Mouse (Mus musculus): ENCODE measurements at regions not wholly inside any gene's neighbourhood (a gene's known extent, or its start where the extent isn't known, plus 50 kb on each side); places are given as distances from the start of the nearest gene placed in this dataset.

DNA sequence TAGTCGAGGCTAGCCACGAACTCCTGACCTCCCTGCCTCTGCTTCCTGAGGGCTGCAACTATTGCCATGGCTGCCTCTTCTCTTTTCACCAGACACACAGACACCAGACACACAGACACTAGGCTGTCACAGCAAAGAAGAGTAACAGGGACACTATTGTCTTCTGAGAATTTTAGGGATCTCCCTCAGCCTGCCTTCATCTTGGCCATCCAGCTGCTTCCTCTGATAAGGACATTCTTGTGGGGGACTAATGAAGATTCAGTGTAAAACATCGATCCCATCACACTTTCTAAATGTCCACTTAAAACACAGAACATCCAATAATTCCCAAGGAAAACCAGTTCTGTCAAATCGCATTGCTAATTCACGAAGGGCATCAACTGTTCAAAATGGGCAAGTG lies 98.2 kb downstream of the Cd24a start:
- H3K4me1 ChIP-seq (replicated peaks), result no peaks in the 10 kb centered on the region
- 79% methylated on average over 5 of the region's 5 CpGs for WGBS

DNA sequence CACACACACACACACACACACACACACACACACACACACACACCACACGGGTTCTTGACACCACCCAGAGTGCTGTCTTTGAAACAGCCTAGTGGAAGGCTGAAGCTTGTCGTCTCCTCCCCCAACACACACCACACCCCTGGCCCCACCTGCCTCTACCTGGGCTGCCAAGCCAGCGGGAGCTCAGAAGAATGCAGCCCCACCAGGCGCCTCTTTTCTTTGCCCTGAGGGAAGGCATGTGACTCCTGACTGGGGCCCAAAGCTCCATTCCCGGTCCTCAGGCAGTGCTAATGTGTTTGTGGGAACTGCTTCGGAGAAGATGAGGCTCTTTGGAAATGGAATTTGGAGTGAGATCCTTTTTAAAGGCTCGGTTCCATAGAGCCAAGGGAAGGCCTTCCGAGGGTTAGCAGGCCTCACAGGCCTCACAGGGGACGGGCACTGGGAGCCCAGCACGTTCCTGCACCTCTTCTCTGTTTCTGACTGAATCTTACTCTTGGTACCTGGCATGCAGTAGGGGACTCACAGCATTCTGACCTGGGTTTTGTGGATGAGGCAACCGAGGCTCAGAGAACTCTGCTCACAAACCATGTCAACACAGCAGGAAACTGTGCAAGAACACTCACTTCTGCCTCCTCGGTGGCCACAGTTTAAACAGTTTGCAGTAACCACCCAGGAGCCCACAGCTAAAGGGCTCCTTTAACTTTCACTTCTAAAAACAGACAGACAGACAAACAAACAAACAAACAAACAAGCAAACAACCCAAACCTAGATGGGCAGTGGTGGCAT lies 106.4 kb downstream of the Cd24a start:
- ATAC-seq (ENCODE audit: low read depth), result no peak
- Histone ChIP-seq H3K9ac (no peak overlapping the region), H3K36me3 (no peaks in the 10 kb centered on the region), H3K27me3 (no peaks in the 10 kb centered on the region), H3K27ac (replicated peaks) (no peak overlapping the region), H3K9me3 (no peaks in the 10 kb centered on the region), H3K4me2 (no peak overlapping the region), H3K4me1 (replicated peaks) (no peaks in the 10 kb centered on the region; the same call in 1 of the 2 replicates), H3K4me3 (no peak overlapping the region)
- WGBS, result 56% methylated on average over 12 of the region's 12 CpGs

More for the DNA sequence above, 98.2 kb downstream of the Cd24a start:
- H3K27me3 ChIP-seq, result no peaks in the 10 kb centered on the region
- no peak overlapping the region for H3K27ac ChIP-seq (replicated peaks)
- H3K9ac ChIP-seq, result no peak overlapping the region
- no peaks in the 10 kb centered on the region for H3K36me3 ChIP-seq
- no peak overlapping the region for H3K4me3 ChIP-seq
- no peaks in the 10 kb centered on the region for H3K9me3 ChIP-seq
- no peak for ATAC-seq (ENCODE audit: low read depth)
- no peak overlapping the region for H3K4me2 ChIP-seq

DNA sequence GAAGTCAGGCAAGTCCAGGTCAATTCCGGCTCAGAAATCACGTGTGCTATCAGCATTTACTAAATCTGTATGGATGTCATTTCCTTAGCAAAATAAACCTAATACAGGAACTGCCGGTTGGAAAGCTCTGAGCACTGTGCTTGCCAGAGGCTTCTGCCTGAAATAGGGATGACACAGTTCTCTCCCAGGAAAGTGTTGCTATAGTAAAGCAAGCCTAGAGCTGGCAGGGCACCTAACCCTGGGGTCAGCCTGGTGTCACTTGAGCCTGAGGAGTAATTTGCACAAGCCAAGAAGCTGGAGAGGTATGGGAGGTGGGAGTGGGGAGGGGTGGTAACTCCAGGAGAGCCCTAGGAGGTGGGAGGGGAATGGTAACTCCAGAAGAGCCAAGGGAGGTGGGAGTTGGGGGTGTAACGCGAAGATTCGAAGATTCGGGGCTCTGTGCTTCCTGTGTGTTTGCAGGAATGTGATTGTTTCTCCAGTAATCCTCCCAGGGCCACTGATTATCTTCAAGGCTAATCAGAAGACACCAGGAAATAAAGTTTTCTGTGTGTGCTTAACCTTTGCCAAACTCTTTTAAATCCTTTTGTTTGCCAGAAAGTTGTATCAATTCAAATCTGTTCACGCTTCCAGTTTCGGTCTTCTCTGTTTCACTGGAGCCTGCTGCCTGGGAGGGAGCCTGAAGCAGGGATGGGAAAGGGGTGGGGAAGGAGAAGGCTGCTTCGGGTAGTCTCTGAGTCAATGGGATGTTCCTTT lies 111.3 kb downstream of the Cd24a start:
- ATAC-seq (ENCODE audit: low read depth), result no peak
- Histone ChIP-seq H3K9ac (no peak overlapping the region), H3K9me3 (no peaks in the 10 kb centered on the region), H3K27ac (replicated peaks) (no peak overlapping the region), H3K4me1 (replicated peaks) (no peaks in the 10 kb centered on the region; the same call in 1 of the 2 replicates), H3K4me3 (no peak overlapping the region), H3K36me3 (no peaks in the 10 kb centered on the region), H3K4me2 (no peak overlapping the region), H3K27me3 (no peaks in the 10 kb centered on the region)
- WGBS, result 37% methylated on average over 10 of the region's 10 CpGs

DNA sequence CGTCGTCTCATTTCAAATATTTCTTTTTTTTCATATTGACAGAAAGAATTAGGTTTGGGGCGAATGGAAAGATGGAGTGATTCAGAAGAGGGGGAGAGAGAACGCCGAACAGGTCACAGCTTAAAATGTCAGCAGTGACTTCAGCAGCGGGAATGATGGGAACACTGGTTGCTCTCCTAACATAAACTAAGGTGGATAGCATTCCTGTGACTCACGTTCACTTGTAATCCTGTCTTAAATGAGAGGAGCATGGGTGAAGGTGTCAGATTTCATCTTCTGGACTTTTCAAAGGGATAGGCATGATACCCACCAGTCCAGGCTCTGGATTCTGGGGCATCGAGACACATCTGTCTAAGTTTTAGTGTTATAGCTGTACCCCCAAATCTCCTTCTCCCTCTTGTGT lies 111.8 kb downstream of the Cd24a start:
- no peaks in the 10 kb centered on the region; the same call in 1 of the 2 replicates for H3K4me1 ChIP-seq (replicated peaks)
- no peaks in the 10 kb centered on the region for H3K36me3 ChIP-seq
- H3K27me3 ChIP-seq, result no peaks in the 10 kb centered on the region
- no peaks in the 10 kb centered on the region for H3K9me3 ChIP-seq
- H3K4me3 ChIP-seq, result no peak overlapping the region
- H3K4me2 ChIP-seq, result no peak overlapping the region
- H3K9ac ChIP-seq, result no peak overlapping the region
- no peak for ATAC-seq (ENCODE audit: low read depth)
- H3K27ac ChIP-seq (replicated peaks), result no peak overlapping the region
- WGBS, result 62% methylated on average over 8 of the region's 8 CpGs

DNA sequence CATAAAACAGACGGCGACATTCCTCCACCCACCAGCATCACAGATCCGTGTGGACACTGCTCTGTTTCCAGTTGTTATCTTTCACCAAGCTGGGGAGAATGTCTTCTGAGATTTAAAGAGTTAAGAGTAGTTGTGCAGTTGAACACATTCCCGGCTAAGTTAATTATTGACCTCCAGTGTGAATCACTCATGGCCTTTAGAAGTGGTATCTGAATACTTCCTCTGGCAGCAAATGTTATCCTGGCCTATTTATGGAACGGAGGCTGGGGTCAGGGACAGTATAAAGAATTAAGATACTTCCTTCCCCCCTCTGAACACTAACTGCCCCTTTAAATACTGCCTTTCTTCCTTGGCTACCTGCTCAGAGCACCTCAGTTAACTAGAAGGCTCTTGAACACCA lies 115.9 kb downstream of the Cd24a start:
- no peaks in the 10 kb centered on the region; the same call in 1 of the 2 replicates for H3K4me1 ChIP-seq (replicated peaks)
- H3K36me3 ChIP-seq, result no peaks in the 10 kb centered on the region
- no peak overlapping the region for H3K27ac ChIP-seq (replicated peaks)
- H3K9me3 ChIP-seq, result no peaks in the 10 kb centered on the region
- H3K27me3 ChIP-seq, result no peaks in the 10 kb centered on the region
- H3K4me2 ChIP-seq, result no peak overlapping the region
- H3K9ac ChIP-seq, result no peak overlapping the region
- WGBS, result 66% methylated on average over 5 of the region's 5 CpGs
- ATAC-seq (ENCODE audit: low read depth), result no peak
- no peak overlapping the region for H3K4me3 ChIP-seq

DNA sequence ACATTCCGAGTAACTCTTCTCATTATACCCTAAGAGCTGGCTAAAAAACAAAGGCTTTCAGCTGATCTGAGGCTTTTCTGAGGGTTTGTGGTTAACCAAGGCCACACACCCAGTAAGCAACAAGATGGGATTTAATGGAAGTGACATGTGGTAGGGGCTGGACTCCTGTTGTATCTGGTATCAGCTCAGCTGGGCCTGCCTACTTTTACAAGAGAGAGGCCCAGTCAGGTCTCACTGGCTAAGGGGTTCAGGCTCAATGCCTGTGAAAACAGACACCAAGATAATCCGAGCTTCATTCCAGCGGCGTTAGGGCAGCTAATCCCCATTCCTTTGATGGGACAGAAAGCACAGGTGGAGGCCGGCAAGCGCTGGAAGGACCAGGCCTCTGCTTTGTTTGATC lies 116.4 kb downstream of the Cd24a start:
- no peaks in the 10 kb centered on the region for H3K9me3 ChIP-seq
- no peaks in the 10 kb centered on the region for H3K36me3 ChIP-seq
- no peaks in the 10 kb centered on the region for H3K4me1 ChIP-seq (replicated peaks)
- no peak for ATAC-seq (ENCODE audit: low read depth)
- no peak overlapping the region for H3K4me3 ChIP-seq
- H3K27ac ChIP-seq (replicated peaks), result no peak overlapping the region
- H3K9ac ChIP-seq, result no peak overlapping the region
- H3K4me2 ChIP-seq, result no peak overlapping the region
- H3K27me3 ChIP-seq, result no peaks in the 10 kb centered on the region
- 43% methylated on average over 6 of the region's 6 CpGs for WGBS

DNA sequence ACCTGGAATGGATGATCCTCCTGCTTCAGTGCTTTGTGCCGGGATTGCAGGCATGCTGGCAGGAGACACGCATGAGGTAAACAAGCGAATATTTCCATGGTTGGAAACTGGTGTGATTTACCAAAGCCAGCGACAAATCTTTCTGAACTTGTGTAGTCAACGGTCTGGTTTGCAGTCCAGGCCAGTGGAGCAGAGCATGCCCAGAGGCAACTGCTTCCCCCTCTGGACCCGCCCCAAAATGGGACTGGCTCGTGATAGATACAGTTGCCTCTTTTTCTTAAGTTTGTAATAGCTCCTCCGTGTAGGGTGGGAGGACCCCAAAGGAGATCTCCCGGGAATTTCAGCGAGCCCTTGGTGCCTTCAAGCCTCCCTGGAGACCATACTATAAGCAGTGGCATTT lies 117.4 kb downstream of the Cd24a start:
- no peak overlapping the region for H3K4me2 ChIP-seq
- WGBS, result 75% methylated on average over 10 of the region's 10 CpGs
- no peaks in the 10 kb centered on the region for H3K4me1 ChIP-seq (replicated peaks)
- H3K9me3 ChIP-seq, result no peaks in the 10 kb centered on the region
- H3K9ac ChIP-seq, result no peak overlapping the region
- no peaks in the 10 kb centered on the region for H3K36me3 ChIP-seq
- H3K27me3 ChIP-seq, result no peaks in the 10 kb centered on the region
- no peak for ATAC-seq (ENCODE audit: low read depth)
- no peak overlapping the region for H3K4me3 ChIP-seq
- no peak overlapping the region for H3K27ac ChIP-seq (replicated peaks)

DNA sequence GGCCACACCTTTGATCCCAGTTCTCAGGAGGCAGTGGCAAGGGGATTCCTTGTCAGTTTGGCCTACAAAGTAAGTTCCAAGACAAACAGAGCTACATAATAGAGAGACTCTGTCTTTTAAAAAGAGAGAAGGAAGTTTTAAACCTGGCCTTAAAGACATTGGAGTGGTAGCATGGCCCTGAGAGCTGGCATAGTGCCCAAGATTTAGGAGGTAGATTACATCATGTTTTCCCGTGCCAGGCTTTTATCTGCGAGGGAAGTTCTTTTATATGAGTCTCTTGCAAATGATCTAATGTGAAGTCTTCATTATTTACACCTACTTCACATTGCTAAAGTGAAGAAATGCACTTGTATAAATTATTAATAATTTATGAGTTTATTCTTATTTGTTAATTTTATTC lies 119.8 kb downstream of the Cd24a start:
- no peaks in the 10 kb centered on the region for H3K36me3 ChIP-seq
- H3K27me3 ChIP-seq, result no peaks in the 10 kb centered on the region
- no peak overlapping the region for H3K27ac ChIP-seq (replicated peaks)
- no peak for ATAC-seq (ENCODE audit: low read depth)
- 48% methylated on average over 2 of the region's 2 CpGs for WGBS
- H3K9me3 ChIP-seq, result no peaks in the 10 kb centered on the region
- no peak overlapping the region for H3K4me2 ChIP-seq
- no peak overlapping the region for H3K4me3 ChIP-seq
- H3K9ac ChIP-seq, result no peak overlapping the region
- H3K4me1 ChIP-seq (replicated peaks), result no peaks in the 10 kb centered on the region

DNA sequence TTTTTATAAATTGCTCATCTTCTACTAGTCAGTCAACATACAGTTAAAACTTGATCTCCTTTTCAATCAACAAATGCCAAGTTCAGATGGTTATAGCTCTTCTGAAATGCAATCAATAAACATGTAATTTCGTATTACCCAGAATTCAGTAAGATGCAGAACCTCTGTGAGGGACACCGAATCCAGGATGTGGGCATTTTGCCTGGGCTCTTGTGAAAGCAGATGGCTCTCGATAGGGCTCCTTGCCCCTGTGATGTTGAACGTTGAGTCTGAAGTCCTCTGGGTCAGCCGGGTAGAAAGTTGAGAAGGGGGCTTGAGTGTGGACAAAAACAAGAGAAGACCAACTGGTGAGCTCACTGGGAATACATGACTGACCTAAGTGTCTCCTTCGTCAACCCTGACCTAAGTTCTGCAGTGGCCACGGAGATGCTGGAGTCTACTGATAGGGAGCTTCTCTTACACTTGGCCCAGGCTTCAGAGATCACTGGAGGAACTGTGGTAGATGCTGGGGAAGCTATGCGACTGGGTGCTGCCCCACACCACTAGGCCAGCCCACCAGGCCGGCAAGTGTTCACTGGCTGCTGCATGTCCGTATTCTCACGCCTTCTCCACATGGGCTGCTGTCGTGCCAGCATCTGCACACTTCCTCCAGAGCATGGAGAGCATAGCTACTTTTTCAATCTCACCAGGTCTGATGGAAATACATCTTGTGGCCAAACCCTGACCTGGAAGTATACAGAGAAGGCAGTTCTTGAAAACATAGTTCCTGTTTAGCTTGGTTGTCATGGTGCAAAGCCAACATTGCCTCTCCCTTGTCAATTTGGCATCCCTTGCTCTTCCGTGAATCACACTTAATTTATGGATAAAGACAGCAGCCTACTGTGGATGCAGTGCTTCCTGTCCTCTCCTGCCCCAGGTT lies 122.5 kb downstream of the Cd24a start:
- Histone ChIP-seq H3K27me3 (no peaks in the 10 kb centered on the region), H3K4me1 (replicated peaks) (no peaks in the 10 kb centered on the region), H3K9me3 (no peaks in the 10 kb centered on the region), H3K27ac (replicated peaks) (no peak overlapping the region), H3K4me3 (no peak overlapping the region), H3K36me3 (no peaks in the 10 kb centered on the region), H3K9ac (no peak overlapping the region), H3K4me2 (no peak overlapping the region)
- ATAC-seq (ENCODE audit: low read depth), result no peak
- WGBS, result 89% methylated on average over 13 of the region's 13 CpGs

DNA sequence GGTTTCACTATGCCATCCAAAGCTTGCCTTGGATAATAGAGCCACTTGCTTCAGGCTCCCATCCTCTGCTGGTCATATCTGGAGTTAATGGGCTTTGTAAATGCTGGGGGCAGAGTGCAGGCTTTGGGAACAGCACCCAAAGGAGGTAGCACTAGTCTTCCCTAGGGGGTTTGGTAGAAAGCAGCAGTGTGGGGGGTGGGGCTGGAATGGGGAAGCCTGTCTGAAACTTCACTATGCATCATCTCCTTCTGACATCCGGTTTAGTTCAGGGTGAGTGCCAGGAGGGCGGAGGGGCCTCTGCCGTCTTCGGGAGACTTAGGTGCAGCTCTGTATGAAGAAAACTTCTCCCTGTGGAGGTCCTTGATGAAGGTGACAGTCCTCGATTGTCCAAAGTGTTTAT lies 124.8 kb downstream of the Cd24a start:
- Histone ChIP-seq H3K27ac (replicated peaks) (no peak overlapping the region), H3K9ac (no peak overlapping the region), H3K4me1 (replicated peaks) (no peaks in the 10 kb centered on the region), H3K9me3 (no peaks in the 10 kb centered on the region), H3K4me3 (no peak overlapping the region), H3K27me3 (no peaks in the 10 kb centered on the region), H3K36me3 (no peaks in the 10 kb centered on the region), H3K4me2 (no peak overlapping the region)
- ATAC-seq (ENCODE audit: low read depth), result no peak
- WGBS, result 82% methylated on average over 5 of the region's 5 CpGs

DNA sequence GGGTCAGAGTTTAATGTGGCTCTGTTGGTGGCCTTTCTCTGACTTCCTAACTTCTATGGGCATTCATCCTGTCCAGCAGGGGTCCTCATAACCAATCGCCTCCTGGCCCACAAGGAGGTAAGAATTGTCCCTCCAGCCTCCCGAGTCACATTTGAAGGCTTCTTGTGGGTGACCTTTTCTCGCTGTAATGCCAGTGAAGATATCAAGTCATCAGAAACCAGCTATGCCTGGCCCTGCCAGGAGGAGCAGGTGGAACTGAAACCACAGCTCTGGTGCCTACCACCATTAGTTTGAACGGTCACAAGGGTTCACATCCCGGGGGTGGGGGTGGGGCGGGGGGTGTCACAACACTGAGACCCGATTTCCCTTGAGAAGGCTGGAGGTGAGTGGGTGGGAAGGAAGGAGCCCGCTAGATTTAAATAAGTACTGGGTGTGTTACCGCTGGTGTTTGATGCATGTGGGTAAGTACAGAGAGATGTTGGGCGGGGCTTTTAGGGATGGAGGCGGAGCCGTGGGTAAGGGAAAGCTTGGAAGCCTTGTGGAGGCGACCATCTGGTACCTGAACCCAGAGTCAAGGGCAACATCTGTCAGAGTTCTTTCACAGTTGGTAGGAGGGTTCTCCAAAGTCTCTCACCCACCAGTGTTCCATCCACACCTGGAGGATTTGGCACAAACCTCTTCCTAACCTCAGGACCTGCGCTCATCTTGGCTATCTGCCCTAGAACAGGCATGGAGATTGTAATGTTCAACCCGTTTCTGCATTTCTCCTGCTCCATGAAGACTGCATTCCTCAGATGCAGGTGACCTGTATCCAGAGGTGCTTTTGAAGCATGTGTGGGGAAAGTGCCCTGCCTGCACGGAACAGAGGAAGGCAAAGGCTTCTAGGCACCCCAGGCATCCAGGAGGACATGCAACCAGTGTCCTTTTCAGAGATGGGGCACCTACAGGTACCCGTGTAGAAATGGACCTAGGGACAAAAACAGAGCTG lies 128.2 kb downstream of the Cd24a start:
- Histone ChIP-seq H3K36me3 (no peaks in the 10 kb centered on the region), H3K4me1 (replicated peaks) (no peaks in the 10 kb centered on the region), H3K4me3 (no peak overlapping the region), H3K4me2 (no peak overlapping the region), H3K9me3 (no peaks in the 10 kb centered on the region), H3K9ac (no peak overlapping the region), H3K27me3 (no peaks in the 10 kb centered on the region), H3K27ac (replicated peaks) (no peak overlapping the region)
- WGBS, result 62% methylated on average over 17 of the region's 17 CpGs
- ATAC-seq (ENCODE audit: low read depth), result no peak

Data from neural tube, embryonic 13.5 days (tissue).